In the genomic region with DNA sequence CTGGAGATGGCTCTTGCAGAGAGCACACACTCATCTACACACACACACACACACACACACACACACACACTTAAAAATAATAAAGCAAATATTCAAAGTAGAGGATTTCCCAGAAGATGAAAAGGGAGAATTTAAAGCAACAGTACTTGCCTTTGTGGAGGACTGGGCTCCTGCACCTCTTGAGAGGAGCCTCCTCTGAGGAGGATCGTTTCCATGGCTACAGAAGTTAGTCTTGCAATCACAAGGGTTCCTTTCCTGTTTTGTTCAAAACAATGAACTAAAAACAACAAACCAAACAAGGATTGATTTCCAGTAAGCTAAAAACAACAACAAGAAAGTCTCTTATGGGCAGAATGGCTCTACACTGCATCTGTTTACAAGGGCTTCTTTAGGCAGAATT, we compare ENCODE assay signal across 27 mouse cellular contexts.
DNase-seq lines count a peak whose midpoint lies in the region; ATAC-seq and TF ChIP-seq lines count a peak whose summit lies in the region.
"Had no signal": no experiment of that assay in that cellular context is flagged by ENCODE, and none has a peak within 500 bp of the region (broad histone marks: within the 10 kb centered on the region; RNA-seq: fewer than 3 reads in every experiment).

No protein-coding gene starts in this region.

- H3K27ac ChIP-seq in hindbrain, embryonic 10.5 days, result peak overlapping the region; percentile 16; the same call in 1 of the 2 replicates
- no peak overlapping the region for H3K27ac ChIP-seq in hindbrain, embryonic 12.5 days
- H3K27ac ChIP-seq in midbrain, embryonic 10.5 days (replicated peaks), result peak overlapping the region; percentile 46; the same call in 1 of the 2 replicates
- no peak overlapping the region for H3K27ac ChIP-seq in midbrain, embryonic 11.5 days (ENCODE audit: low read depth, low read length)
- H3K27ac ChIP-seq: embryonic facial prominence, embryonic 12.5 days; left cerebral cortex, adult 2 months; limb, embryonic 12.5 days; liver, embryonic 15.5 days; neural tube, embryonic 13.5 days; stomach, postnatal 0 days had no signal

- H3K4me1 ChIP-seq in hindbrain, embryonic 10.5 days (replicated peaks), result peaks cover 8% of the 10 kb centered on the region
- H3K4me1 ChIP-seq in hindbrain, embryonic 12.5 days, result peaks cover 4% of the 10 kb centered on the region; the same call in 1 of the 2 replicates
- H3K4me1 ChIP-seq in midbrain, embryonic 10.5 days, result peaks cover 21% of the 10 kb centered on the region
- peaks cover 2% of the 10 kb centered on the region; the same call in 1 of the 2 replicates for H3K4me1 ChIP-seq in midbrain, embryonic 11.5 days (ENCODE audit: control insufficient read depth, insufficient read depth, low read length)
- H3K4me1 ChIP-seq: embryonic facial prominence, embryonic 12.5 days; heart, embryonic 12.5 days; liver, embryonic 15.5 days; neural tube, embryonic 13.5 days had no signal

- no peak for TF ChIP-seq CTCF in brain, embryonic 14.5 days (IDR thresholded peaks at IDR 0.05; ENCODE audit: borderline replicate concordance, extremely low read depth, insufficient read depth, insufficient read length)

- H3K9me3 ChIP-seq in hindbrain, embryonic 10.5 days, result no peaks in the 10 kb centered on the region
- H3K9me3 ChIP-seq in hindbrain, embryonic 12.5 days (replicated peaks), result no peaks in the 10 kb centered on the region
- H3K9me3 ChIP-seq in midbrain, embryonic 10.5 days (replicated peaks), result no peaks in the 10 kb centered on the region
- no peaks in the 10 kb centered on the region for H3K9me3 ChIP-seq in midbrain, embryonic 11.5 days (ENCODE audit: control insufficient read depth, low read length)
- H3K9me3 ChIP-seq: embryonic facial prominence, embryonic 12.5 days; heart, embryonic 12.5 days; limb, embryonic 12.5 days; liver, embryonic 15.5 days; neural tube, embryonic 13.5 days had no signal

- H3K4me2 ChIP-seq in hindbrain, embryonic 12.5 days (replicated peaks), result no peak overlapping the region
- no peak overlapping the region for H3K4me2 ChIP-seq in midbrain, embryonic 11.5 days
- H3K4me2 ChIP-seq: embryonic facial prominence, embryonic 12.5 days; heart, embryonic 12.5 days; limb, embryonic 12.5 days; liver, embryonic 15.5 days; lung, embryonic 14.5 days; neural tube, embryonic 13.5 days had no signal

- H3K27me3 ChIP-seq in hindbrain, embryonic 10.5 days (ENCODE audit: insufficient read depth, poor library complexity, severe bottlenecking), result 0 out of 2 replicates have a peak, but pooled peaks cover 10% of the 10 kb centered on the region
- no peaks in the 10 kb centered on the region for H3K27me3 ChIP-seq in hindbrain, embryonic 12.5 days
- no peaks in the 10 kb centered on the region for H3K27me3 ChIP-seq in midbrain, embryonic 10.5 days (ENCODE audit: low read depth, poor library complexity, severe bottlenecking)
- H3K27me3 ChIP-seq in midbrain, embryonic 11.5 days (ENCODE audit: control insufficient read depth, insufficient read depth, low read length), result no peaks in the 10 kb centered on the region
- H3K27me3 ChIP-seq: embryonic facial prominence, embryonic 12.5 days; limb, embryonic 12.5 days; liver, embryonic 15.5 days had no signal

- H3K4me3 ChIP-seq in hindbrain, embryonic 10.5 days, result no peak overlapping the region
- no peak overlapping the region for H3K4me3 ChIP-seq in hindbrain, embryonic 12.5 days
- no peak overlapping the region for H3K4me3 ChIP-seq in midbrain, embryonic 10.5 days
- H3K4me3 ChIP-seq in midbrain, embryonic 11.5 days (ENCODE audit: low read depth, low read length), result no peak overlapping the region
- H3K4me3 ChIP-seq: embryonic facial prominence, embryonic 12.5 days; heart, embryonic 12.5 days; left cerebral cortex, adult 2 months; limb, embryonic 12.5 days; liver, embryonic 15.5 days; neural tube, embryonic 13.5 days had no signal

- WGBS in hindbrain, embryonic 10.5 days, result 45% methylated on average over 1 of the region's 1 CpGs
- WGBS in hindbrain, embryonic 12.5 days, result 24% methylated on average over 1 of the region's 1 CpGs
- 38% methylated on average over 1 of the region's 1 CpGs for WGBS in midbrain, embryonic 10.5 days
- 36% methylated on average over 1 of the region's 1 CpGs for WGBS in midbrain, embryonic 11.5 days

- H3K9ac ChIP-seq in hindbrain, embryonic 12.5 days, result no peak overlapping the region
- H3K9ac ChIP-seq in midbrain, embryonic 11.5 days (ENCODE audit: low read length), result no peak overlapping the region
- H3K9ac ChIP-seq: embryonic facial prominence, embryonic 12.5 days; heart, embryonic 12.5 days; limb, embryonic 12.5 days; liver, embryonic 15.5 days; lung, embryonic 14.5 days; neural tube, embryonic 13.5 days had no signal

- ATAC-seq in hindbrain, embryonic 12.5 days (ENCODE audit: low FRiP score), result no peak
- ATAC-seq in midbrain, embryonic 11.5 days (ENCODE audit: low FRiP score), result no peak
- ATAC-seq: activated CD4-positive, CD25-positive, alpha-beta regulatory T cell, adult 4 months; intestine, postnatal 0 days had no signal

- DNase-seq in hindbrain, embryonic 10.5 days (ENCODE audit: low spot score), result no peak
- no peak for DNase-seq in midbrain, embryonic 10.5 days (ENCODE audit: low spot score)
- DNase-seq in midbrain, embryonic 11.5 days (ENCODE audit: low spot score, missing footprints), result no peak
- DNase-seq in brain, embryonic 14.5 days (ENCODE audit: low read depth), result peak; percentile 59
- DNase-seq in gastrocnemius, postnatal 36 days, result no peak
- DNase-seq: adrenal gland, adult 2 months; adrenal gland, postnatal 36 days; B cell, adult 2 months; cerebellum, adult 8-10 months; cerebellum, postnatal 25 days; gastrocnemius, postnatal 10 days; heart, postnatal 4 days; kidney, adult 9 months; kidney, postnatal 14 days; lung, embryonic 14.5 days; right cerebral cortex, postnatal 4 days; thymus, postnatal 4 days had no signal

- TF ChIP-seq POLR2A in brain, embryonic 14.5 days (IDR thresholded peaks at IDR 0.05; ENCODE audit: borderline replicate concordance, extremely low read depth, insufficient read depth, insufficient read length, poor library complexity, severe bottlenecking), result no peak

- H3K36me3 ChIP-seq in hindbrain, embryonic 10.5 days, result no peaks in the 10 kb centered on the region
- H3K36me3 ChIP-seq in hindbrain, embryonic 12.5 days, result no peaks in the 10 kb centered on the region
- no peaks in the 10 kb centered on the region for H3K36me3 ChIP-seq in midbrain, embryonic 10.5 days
- H3K36me3 ChIP-seq in midbrain, embryonic 11.5 days (ENCODE audit: control insufficient read depth, insufficient read depth, low read length), result no peaks in the 10 kb centered on the region
- H3K36me3 ChIP-seq: embryonic facial prominence, embryonic 12.5 days; heart, embryonic 12.5 days; limb, embryonic 12.5 days; liver, embryonic 15.5 days; neural tube, embryonic 13.5 days had no signal

- intact Hi-C loops in gastrocnemius, postnatal 36 days (cut with DNase I), result no loop called here

Comparison
In these comparisons a context has a peak if more than half of its experiments do, and no peak if none do; other contexts are left out.
1. H3K27ac ChIP-seq: peak in hindbrain, embryonic 10.5 days (single experiment) and midbrain, embryonic 10.5 days (single experiment); none in hindbrain, embryonic 12.5 days (single experiment) and midbrain, embryonic 11.5 days (single experiment).